Mouse (Mus musculus): ENCODE measurements around the gene Cfap126. TPM values are rescaled to one million over a fixed set of nuclear protein-coding genes. Genes with fewer than 3 reads are reported as not detected.
A peak's percentile ranks its signal among the peaks of the same experiment; 100 is the strongest.
"Not testable (repeated sequence)": the region's sequence is repeated elsewhere in the genome, so short reads cannot be mapped to it uniquely, and the experiment has no call there.

The Cfap126 gene
- total RNA-seq (2021), result 1 to 10 TPM; 1.5 to 2.0 TPM
- long read RNA-seq, partial matches to known transcripts, result 1 of 1 reads
- long read RNA-seq, other reads (novel, unspliced or antisense), result 0 of 1 reads

DNA sequence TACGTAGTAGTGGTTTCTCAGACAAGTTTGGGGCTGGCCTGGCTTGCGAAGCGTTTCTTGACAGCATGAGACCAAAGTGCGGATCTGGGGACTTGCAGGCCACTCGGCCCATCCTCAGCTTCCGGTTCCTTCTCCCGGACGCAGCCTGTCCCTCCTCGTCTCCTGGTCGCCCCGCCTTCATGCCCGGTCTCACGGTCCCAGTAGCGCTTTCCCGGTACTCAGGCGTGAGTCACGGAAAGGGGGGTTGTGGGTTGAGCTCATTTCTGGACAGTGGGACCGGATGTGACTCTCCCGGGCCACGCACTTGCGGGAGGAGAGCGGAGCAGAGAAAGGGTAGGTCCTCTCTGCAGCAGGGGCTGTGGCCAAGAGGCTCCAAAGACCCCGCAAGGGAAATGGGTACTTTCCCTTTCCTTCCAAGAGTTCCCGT, at the start of gene Cfap126:
Gene Cfap126, plus strand, starts transcription at position 46 of the 427 bp plus-strand sequence.
- DNase-seq (ENCODE audit: low spot score in 2 of 2), result peak; percentile 31 to 42

DNA sequence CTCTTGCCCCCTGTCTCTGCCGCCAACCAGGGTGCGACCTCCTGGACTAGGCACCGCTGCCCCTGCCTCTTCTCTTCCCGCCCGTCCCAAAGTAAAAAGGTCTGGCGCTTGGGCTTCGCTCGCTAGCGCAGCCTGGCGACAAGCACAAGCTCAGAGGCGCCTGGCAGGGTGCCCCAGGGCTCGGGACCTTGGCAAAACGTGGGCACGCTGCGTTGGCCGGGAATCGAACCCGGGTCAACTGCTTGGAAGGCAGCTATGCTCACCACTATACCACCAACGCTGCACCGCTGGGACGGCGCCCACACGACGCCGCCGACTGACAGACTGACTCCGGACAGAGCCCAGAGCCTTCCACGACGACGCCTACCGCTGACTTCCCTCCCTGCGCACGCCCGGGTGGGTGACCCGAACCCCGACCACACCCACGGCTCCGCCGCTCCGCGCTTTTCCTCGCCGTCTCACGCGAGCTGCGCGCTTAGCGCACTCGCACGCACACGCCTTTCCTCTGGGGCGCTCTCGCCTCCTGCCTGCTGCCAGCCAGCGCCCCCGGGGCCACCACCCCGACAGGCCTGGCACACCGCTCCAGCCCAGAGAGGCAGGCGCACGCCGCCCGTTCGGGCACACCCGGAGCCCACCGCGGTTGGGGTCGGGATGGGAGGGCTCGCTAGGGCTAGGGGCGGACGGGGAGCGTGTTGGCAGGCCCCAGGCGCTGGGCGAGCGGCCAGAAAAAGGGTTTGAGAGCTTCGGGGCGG, 49.1 kb upstream of the Cfap126 start, which contains the start of gene Fcgr3:
Gene Fcgr3, minus strand, starts transcription at position 445 of the 752 bp plus-strand sequence.
- DNase-seq (ENCODE audit: low spot score in 2 of 2), result peak; percentile 67 to 78

DNA sequence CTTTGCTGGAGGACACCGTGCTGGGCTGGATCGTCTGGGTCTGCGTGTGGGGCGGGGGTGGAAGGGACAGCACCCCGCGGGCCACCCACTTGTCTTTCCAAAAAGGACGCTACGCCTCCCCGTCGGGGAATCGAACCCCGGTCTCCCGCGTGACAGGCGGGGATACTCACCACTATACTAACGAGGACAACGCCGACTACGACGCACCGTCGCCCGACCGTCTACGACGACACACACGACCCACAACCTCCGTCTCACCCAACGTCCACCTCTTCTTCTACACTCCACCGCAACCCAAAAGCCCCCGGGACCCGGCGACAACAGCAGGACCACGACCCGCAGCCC, 48.5 kb upstream of the Cfap126 start:
- peak; percentile 11 to 52 for DNase-seq (ENCODE audit: low spot score in 2 of 2)

DNA sequence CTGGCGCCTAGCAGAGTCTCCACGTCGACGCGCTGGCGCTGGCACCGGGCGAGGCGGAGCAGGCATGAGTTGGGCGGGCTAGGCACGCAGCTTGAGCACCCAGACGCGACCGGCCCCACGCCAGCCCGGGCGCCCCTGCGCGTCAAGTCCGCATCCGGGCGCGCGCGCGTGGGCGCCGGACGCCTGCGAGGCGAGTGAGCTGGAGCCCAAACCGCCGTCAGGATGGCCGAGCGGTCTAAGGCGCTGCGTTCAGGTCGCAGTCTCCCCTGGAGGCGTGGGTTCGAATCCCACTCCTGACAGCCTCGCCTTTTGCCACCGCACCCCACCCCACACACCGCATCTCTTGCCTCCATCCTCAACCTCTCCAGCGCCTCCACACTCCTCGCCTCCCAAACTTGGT, 48.0 kb upstream of the Cfap126 start:
- DNase-seq (ENCODE audit: low spot score in 2 of 2), result peak; percentile 45 to 47

DNA sequence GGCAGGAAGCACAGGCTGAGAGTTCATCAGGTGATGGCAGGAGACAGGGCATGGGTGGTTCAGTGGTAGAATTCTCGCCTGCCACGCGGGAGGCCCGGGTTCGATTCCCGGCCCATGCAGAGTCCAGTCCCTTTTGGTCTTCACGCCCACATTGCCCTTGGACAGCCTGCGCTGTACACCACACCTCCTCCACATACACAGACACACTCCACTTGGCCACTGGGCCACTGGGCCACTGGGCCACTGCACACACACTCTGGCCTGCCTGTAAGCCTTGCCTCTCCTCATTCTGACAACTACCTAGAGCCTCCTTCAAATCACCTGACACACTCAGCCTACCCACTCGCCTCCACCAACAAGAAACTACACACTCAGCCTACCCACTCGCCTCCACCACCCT, 47.1 kb upstream of the Cfap126 start:
- not testable (repeated sequence) for DNase-seq (ENCODE audit: low spot score in 2 of 2)

DNA sequence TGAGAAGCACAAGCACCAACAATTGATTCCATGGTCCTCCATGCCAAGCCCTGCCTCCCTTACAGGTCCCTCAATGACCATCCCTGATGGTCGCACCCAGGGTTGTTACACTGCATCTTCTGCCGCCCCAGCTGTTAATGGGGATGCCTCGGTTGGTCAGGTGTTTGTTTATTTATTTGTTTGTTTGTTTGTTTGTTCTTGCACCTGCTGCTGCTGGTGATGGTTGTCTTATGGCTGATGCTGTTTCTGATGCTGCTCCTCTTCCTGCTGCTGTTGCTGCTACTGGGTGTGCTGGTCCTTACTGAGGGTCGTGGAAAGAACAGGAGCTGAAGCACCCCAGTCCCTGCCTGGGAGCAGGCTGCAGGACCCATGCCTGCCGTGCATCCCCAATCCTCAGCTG, 45.8 kb upstream of the Cfap126 start:
- DNase-seq (ENCODE audit: low spot score in 2 of 2), result not testable (repeated sequence)

DNA sequence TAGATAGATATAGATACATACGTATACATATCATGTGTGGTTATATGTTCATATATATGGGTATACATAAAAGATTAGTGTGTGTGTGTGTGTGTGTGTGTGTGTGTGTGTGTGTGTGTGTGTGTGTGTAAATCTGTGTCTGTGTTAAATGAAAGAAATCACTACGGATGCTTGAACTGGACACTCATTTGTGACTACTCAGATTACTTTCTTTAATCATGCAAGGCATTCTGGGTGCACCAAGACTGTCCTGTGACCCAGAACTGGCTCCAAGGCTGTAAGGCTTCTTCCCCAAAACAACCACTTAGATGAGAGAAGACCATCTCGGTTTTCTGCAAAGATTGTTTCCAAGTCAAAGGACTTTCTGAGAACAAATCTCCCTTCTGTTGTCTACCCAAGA, 44.2 kb upstream of the Cfap126 start:
- peak in 1 of 2 experiments; percentile 18 for DNase-seq (ENCODE audit: low spot score in 2 of 2)

DNA sequence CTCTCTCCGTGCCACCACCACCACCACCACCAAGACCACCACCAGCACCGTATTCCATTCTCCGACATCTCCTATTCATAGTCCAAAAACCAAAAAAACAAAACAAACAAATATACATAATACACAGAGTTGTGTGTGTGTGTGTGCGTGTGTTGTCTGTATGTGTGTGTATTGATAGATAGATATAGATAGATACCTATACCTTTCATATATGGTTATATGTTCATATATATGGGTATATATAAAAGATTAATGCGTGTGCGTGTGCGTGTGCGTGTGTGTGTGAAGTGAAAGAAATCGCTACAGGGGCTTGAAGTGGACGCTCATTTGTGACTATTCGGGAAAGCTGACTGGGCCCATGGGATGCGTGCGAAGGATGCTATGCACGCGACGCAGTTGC, 42.8 kb upstream of the Cfap126 start:
- DNase-seq (ENCODE audit: low spot score in 2 of 2), result not testable (repeated sequence)

DNA sequence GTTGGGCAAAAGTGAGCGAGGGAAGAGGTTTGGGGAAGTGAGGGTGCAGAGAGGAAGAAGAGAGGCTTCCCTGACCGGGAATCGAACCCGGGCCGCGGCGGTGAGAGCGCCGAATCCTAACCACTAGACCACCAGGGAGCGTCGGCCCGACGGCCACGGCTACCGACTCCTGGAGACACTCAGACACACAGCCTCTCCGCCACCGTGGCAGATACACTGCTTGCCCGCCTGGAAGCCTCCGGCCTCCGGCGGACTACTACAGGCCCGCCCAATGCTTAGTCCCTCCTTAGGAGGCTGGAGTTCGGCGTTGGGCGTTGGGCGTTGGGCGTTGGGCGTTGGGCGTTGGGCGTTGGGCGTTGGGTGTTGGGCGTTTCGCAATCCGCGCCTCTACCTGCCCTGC, 42.0 kb upstream of the Cfap126 start:
- not testable (repeated sequence) for DNase-seq (ENCODE audit: low spot score in 2 of 2)

DNA sequence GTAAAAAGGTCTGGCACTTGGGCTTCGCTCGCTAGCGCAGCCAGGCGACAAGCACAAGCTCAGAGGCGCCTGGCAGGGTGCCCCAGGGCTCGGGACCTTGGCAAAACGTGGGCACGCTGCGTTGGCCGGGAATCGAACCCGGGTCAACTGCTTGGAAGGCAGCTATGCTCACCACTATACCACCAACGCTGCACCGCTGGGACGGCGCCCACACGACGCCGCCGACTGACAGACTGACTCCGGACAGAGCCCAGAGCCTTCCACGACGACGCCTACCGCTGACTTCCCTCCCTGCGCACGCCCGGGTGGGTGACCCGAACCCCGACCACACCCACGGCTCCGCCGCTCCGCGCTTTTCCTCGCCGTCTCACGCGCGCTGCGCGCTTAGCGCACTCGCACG, 41.5 kb upstream of the Cfap126 start:
- DNase-seq (ENCODE audit: low spot score in 2 of 2), result not testable (repeated sequence)

DNA sequence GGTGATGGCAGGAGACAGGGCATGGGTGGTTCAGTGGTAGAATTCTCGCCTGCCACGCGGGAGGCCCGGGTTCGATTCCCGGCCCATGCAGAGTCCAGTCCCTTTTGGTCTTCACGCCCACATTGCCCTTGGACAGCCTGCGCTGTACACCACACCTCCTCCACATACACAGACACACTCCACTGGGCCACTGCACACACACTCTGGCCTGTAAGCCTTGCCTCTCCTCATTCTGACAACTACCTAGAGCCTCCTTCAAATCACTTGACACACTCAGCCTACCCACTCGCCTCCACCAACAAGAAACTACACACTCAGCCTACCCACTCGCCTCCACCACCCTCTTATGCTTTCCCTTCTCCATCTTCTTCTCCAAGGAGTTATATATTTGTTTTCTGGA, 39.4 kb upstream of the Cfap126 start:
- DNase-seq (ENCODE audit: low spot score in 2 of 2), result peak in 1 of 2 experiments; percentile 43

DNA sequence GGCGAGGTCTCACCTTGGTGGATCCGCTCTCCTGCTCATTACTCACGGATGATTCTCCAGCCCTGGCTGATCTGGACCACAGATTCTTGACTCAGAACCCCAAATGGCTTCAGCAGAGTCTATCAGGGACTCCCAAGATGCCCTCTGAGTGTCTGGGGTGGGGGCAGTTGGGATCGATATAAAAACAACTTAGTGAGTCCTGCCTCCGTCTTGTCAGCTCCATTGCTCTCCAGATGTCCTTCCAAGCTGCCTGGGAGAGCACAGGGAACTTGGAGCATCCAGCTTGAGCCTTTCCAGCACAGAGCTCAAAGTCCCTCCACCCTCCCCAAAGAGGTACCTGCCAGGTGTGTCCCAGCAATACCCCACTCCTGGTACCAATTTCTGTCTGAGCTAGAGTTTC, 37.5 kb upstream of the Cfap126 start:
- not testable (repeated sequence) for DNase-seq (ENCODE audit: low spot score in 2 of 2)

DNA sequence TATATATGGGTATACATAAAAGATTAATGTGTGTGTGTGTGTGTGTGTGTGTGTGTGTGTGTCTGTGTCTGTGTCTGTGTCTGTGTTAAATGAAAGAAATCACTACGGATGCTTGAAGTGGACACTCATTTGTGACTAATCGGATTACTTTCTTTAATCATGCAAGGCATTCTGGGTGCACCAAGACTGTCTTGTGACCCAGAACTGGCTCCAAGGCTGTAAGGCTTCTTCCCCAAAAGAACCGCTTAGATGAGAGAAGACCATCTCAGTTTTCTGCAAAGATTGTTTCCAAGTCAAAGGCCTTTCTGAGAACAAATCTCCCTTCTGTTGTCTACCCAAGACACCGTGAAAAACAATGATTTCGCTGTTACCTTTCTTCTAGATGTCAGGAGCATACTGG, 36.5 kb upstream of the Cfap126 start:
- not testable (repeated sequence) for DNase-seq (ENCODE audit: low spot score in 2 of 2)

DNA sequence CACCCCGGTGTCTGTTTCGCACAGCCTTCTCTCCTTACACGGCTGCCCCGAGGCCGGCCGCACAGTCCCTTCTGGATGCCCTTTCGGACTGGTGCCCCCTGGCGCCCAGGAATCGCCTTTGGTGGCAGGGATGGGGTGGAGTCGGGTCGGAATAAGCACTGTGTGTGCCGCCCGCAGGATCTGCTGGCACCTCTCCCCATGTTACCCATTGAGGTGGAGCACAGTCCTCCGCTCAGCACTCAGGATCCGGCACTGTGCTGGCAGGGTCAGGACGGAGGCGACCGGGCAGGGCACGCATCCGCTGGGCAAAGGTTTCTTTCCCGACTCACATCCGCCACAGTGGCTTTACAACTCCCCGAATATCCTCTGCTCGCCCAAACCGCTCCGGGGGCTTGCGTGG, 35.8 kb upstream of the Cfap126 start:
- DNase-seq (ENCODE audit: low spot score in 2 of 2), result not testable (repeated sequence)

DNA sequence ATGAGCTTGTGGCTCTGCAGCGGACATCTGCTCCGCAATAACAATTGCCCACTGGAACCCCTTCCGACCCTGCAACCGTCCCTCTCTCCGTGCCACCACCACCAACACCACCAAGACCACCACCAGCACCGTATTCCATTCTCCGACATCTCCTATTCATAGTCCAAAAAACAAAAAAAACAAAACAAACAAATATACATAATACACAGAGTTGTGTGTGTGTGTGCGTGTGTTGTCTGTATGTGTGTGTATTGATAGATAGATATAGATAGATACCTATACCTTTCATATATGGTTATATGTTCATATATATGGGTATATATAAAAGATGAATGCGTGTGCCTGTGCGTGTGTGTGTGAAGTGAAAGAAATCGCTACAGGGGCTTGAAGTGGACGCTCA, 35.3 kb upstream of the Cfap126 start:
- DNase-seq (ENCODE audit: low spot score in 2 of 2), result not testable (repeated sequence)

DNA sequence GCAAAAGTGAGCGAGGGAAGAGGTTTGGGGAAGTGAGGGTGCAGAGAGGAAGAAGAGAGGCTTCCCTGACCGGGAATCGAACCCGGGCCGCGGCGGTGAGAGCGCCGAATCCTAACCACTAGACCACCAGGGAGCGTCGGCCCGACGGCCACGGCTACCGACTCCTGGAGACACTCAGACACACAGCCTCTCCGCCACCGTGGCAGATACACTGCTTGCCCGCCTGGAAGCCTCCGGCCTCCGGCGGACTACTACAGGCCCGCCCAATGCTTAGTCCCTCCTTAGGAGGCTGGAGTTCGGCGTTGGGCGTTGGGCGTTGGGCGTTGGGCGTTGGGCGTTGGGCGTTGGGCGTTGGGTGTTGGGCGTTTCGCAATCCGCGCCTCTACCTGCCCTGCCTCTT, 34.4 kb upstream of the Cfap126 start:
- not testable (repeated sequence) for DNase-seq (ENCODE audit: low spot score in 2 of 2)

DNA sequence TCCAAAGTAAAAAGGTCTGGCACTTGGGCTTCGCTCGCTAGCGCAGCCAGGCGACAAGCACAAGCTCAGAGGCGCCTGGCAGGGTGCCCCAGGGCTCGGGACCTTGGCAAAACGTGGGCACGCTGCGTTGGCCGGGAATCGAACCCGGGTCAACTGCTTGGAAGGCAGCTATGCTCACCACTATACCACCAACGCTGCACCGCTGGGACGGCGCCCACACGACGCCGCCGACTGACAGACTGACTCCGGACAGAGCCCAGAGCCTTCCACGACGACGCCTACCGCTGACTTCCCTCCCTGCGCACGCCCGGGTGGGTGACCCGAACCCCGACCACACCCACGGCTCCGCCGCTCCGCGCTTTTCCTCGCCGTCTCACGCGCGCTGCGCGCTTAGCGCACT, 33.9 kb upstream of the Cfap126 start:
- DNase-seq (ENCODE audit: low spot score in 2 of 2), result not testable (repeated sequence)

DNA sequence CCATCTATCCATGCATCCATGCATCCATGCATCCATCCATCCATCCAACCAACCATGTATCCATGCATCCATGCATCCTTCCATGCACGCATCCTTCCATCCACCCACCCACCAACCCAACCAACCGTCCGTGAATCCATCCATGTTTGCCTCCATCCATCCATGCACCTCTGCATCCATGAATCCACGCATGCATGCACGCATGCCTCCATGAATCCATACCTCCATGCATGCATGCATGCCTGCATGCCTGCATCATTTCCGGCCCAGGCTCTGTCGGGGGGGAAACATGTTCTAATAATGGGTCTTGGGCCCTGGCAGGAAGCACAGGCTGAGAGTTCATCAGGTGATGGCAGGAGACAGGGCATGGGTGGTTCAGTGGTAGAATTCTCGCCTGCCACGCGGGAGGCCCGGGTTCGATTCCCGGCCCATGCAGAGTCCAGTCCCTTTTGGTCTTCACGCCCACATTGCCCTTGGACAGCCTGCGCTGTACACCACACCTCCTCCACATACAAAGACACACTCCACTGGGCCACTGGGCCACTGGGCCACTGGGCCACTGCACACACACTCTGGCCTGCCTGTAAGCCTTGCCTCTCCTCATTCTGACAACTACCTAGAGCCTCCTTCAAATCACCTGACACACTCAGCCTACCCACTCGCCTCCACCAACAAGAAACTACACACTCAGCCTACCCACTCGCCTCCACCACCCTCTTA, 32.0 kb upstream of the Cfap126 start:
- not testable (repeated sequence) for DNase-seq (ENCODE audit: low spot score in 2 of 2)

DNA sequence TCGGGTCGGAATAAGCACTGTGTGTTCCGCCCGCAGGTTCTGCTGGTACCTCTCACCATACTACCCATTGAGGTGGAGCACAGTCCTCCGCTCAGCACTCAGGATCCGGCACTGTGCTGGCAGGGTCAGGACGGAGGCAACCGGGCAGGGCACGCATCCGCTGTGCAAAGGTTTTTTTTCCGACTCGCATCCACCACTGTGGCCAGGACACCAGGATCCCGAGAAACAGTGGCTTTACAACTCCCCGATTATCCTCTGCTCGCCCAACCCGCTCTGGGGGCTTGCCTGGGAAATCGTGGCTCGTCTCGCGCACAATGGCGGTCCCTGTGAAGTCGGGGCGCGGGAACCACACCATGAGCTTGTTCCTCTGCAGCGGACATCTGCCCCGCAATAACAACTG, 28.0 kb upstream of the Cfap126 start:
- no peak for DNase-seq (ENCODE audit: low spot score in 2 of 2)

DNA sequence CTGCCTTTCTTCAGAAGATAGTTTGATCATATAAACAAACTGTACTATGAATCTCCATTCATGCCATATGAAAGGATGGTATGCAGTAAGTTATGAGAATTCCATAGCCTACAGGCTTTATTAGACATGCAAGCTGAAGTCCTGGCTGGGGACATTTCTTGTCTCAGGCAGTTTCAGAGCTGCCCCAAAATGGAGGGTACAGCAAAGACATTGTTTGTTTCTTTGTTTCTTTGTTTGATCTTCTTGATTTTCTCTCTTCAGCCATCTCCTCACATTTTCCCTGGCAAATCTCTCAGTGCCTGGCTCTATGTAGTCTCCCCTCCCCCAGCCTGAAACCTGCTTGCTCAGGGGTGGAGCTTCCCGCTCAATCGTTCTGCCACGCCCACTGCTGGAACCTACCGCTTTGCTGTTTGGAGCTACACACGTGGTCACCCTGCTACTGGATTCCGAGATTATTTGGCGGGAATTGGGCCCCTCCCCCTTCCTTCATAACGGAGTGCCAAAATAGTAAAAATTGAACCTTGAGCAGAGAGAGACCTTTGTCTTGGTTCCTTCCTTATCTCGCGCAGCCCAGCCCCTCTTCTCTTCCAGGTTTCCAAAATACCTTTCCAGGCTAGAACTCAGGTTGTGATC, 25.4 kb upstream of the Cfap126 start:
- not testable (repeated sequence) for DNase-seq (ENCODE audit: low spot score in 2 of 2)

DNA sequence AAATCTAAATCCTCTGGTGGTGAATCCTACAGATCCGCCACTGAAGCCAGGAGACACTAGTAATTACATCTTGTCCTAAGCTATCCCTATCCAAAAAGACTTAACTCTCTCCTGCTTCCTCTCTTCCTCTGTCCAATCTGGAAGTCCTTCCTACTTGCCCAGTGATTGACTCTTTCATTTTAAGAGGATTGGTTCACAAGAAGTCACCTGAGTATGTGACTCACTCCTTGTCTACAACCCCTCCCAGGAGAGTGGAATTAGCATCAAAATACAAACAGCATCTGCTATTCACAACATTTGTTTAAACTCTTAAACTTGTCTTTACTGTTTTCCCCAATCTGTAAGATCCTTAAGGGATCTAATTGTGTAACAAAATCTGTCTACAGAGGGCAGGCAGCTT, 23.8 kb upstream of the Cfap126 start:
- DNase-seq (ENCODE audit: low spot score in 2 of 2), result no peak

DNA sequence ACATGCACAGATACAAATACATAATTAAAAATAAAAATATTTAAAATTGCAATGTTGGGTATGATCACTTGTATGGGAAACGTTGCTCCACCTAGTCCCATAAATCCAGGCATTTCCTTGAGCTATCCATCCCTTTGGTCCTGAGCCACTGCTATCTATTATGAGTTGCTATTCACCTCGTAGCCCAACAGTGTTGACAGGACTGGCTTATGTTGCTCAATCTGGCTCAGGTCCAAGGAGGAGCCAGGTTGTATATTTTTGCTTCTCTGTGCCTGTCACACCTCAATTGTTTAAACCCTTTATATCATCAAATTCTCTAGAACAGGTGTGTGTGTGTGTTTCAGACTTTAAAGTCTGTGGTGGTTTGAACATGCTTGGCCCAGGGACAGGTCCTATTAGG, 23.0 kb upstream of the Cfap126 start:
- no peak for DNase-seq (ENCODE audit: low spot score in 2 of 2)

All from layer of hippocampus, adult 18-20 months (tissue).